Mouse (Mus musculus) ES-Bruce4 (cell line): ENCODE measurements around the gene Bnip1.

ENCODE experiments used
- CTCF ChIP-seq: IDR thresholded peaks from one replicate; pipeline ENCODE4 v1.8.1; 2011; ENCODE audit warnings: low read depth, low read length
- EP300 ChIP-seq: IDR thresholded peaks from 2 replicates; pipeline ENCODE4 v1.6.1; 2011; ENCODE audit warnings: low read depth, low read length; ENCODE audit not compliant: insufficient read depth
- POLR2A ChIP-seq: IDR thresholded peaks from one replicate; pipeline ENCODE4 v1.8.1; 2011; ENCODE audit warnings: low read length; ENCODE audit not compliant: insufficient read depth

GRCm38 (mm10) chr17:26836786-26837545, 56.1 kb downstream of the Bnip1 start:
- TF ChIP-seq POLR2A: no peak
- TF ChIP-seq CTCF: no peak
- no peak for TF ChIP-seq EP300
